Mouse (Mus musculus): Measurements from ENCODE around the gene Cysltr2.

- no peak for TF ChIP-seq ZNF384 (IDR thresholded peaks at IDR 0.05; ENCODE audit: low read depth, low read length)
- no peak for TF ChIP-seq HCFC1 (IDR thresholded peaks at IDR 0.05; ENCODE audit: borderline replicate concordance, insufficient read depth, low read length)
- TF ChIP-seq MAFK (IDR thresholded peaks at IDR 0.05; ENCODE audit: insufficient read depth, low read depth, low read length): no peak
- TF ChIP-seq ZC3H11A (IDR thresholded peaks at IDR 0.05; ENCODE audit: borderline replicate concordance, low read depth, low read length): peak; percentile 62
- no peak for TF ChIP-seq CHD2 (IDR thresholded peaks at IDR 0.05; ENCODE audit: low read depth, low read length)
Measured at GRCm38 (mm10) chr14:72983456-72983855, 65.5 kb downstream of the Cysltr2 start.
